Mouse (Mus musculus): ENCODE results near the gene Acvr1. TPM values are rescaled to one million over a fixed set of nuclear protein-coding genes. Genes with fewer than 3 reads are reported as not detected.

Acvr1 gene
- polyA plus RNA-seq, 2 experiments: 13.2 to 30.3 TPM

DNA sequence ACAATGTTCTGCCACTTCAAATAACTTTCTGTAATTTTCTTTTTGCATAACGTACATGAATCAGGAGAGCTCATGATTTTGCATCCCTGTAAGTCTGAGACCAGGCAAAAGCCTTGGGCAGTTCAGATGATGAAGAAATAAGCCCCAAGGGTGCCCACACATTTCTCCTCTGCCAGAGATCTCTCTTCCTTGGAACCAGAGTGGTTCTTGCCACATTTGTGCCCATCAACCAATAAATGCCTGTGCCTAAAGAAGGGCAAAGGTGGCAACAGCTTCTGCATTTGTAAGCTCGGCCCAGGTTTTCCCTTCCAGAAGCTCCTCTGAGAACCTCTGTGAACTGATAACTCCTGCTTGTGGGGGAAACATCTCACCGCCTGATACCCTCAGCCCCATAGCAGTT, 212.6 kb downstream of the Acvr1 start:
- no peak for TF ChIP-seq POLR2A (IDR thresholded peaks at IDR 0.05; ENCODE audit: borderline replicate concordance, extremely low read depth, insufficient read depth, insufficient read length)
- ATAC-seq (ENCODE audit: low FRiP score, low read depth): no peak
- H3K27ac ChIP-seq (replicated peaks; ENCODE audit: low read depth, low read length): no peak overlapping the region
- H3K4me1 ChIP-seq (ENCODE audit: control insufficient read depth, insufficient read depth, low read length): peaks cover 7% of the 10 kb centered on the region; the same call in 1 of the 2 replicates
- no peaks in the 10 kb centered on the region for H3K36me3 ChIP-seq (ENCODE audit: control insufficient read depth, insufficient read depth, low read length)
- no peak overlapping the region for H3K4me2 ChIP-seq (replicated peaks; ENCODE audit: low read depth, low read length, severe bottlenecking)
- no peak overlapping the region for H3K4me3 ChIP-seq (replicated peaks; ENCODE audit: low read length)
- H3K9me3 ChIP-seq (ENCODE audit: control insufficient read depth, low read length): no peaks in the 10 kb centered on the region
- no peak for DNase-seq (ENCODE audit: low spot score)
- H3K27me3 ChIP-seq (ENCODE audit: control insufficient read depth, insufficient read depth, low read length): peaks cover 23% of the 10 kb centered on the region
- H3K9ac ChIP-seq (ENCODE audit: low read depth, low read length, severe bottlenecking): no peak overlapping the region
- WGBS: 81% methylated on average over 3 of the region's 3 CpGs

DNA sequence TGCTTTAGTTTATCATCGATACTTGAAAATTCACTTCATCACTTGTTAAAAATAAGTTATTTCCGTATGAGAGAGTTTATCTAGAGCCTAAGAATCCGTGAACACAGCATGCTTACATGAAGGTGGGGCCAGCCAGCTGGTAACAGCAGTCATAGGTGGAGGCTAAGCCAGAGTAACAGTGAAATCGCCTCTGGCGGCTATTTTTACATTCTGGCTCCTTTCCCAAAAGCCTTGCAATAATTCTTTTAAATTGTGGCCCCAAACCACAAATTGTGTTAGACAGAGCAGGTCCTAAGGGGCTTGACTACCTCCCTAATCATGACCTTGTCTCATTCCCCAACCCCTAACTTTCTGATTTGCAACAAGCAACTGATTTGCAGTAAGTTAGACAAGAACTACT, 214.1 kb downstream of the Acvr1 start:
- DNase-seq (ENCODE audit: low spot score) (peak; percentile 33), ATAC-seq (ENCODE audit: low FRiP score, low read depth) (no peak)
- H3K27me3 ChIP-seq (ENCODE audit: control insufficient read depth, insufficient read depth, low read length): peaks cover 18% of the 10 kb centered on the region
- H3K4me3 ChIP-seq (replicated peaks; ENCODE audit: low read length): no peak overlapping the region
- no peak overlapping the region for H3K4me2 ChIP-seq (replicated peaks; ENCODE audit: low read depth, low read length, severe bottlenecking)
- peaks cover 7% of the 10 kb centered on the region; the same call in 1 of the 2 replicates for H3K4me1 ChIP-seq (ENCODE audit: control insufficient read depth, insufficient read depth, low read length)
- 48% methylated on average over 5 of the region's 5 CpGs for WGBS
- no peak for TF ChIP-seq POLR2A (IDR thresholded peaks at IDR 0.05; ENCODE audit: borderline replicate concordance, extremely low read depth, insufficient read depth, insufficient read length)
- no peak overlapping the region for H3K9ac ChIP-seq (ENCODE audit: low read depth, low read length, severe bottlenecking)
- no peaks in the 10 kb centered on the region for H3K36me3 ChIP-seq (ENCODE audit: control insufficient read depth, insufficient read depth, low read length)
- H3K9me3 ChIP-seq (ENCODE audit: control insufficient read depth, low read length): no peaks in the 10 kb centered on the region
- no peak overlapping the region for H3K27ac ChIP-seq (replicated peaks; ENCODE audit: low read depth, low read length)

DNA sequence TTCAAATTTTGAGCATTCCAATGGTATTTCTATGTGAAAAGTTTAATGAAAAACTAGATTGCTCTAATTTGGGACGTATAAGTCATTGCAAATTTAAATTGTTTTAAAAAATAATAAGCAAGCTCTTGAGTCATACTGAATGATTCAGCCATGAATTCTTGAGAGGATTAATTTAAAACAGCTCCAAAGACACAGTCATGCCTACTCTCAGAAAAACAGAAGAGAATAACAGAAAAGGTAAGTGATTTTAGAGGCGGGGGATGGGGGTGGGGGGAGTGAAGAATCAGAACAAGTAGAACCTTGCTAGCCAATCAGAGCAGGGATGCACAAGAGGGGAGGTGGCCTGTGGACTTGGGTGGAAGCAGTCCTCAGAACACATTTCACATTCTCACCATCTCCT, 216.3 kb downstream of the Acvr1 start:
- Histone ChIP-seq H3K36me3 (ENCODE audit: control insufficient read depth, insufficient read depth, low read length) (no peaks in the 10 kb centered on the region), H3K4me1 (ENCODE audit: control insufficient read depth, insufficient read depth, low read length) (no peaks in the 10 kb centered on the region), H3K27ac (replicated peaks; ENCODE audit: low read depth, low read length) (no peak overlapping the region), H3K4me2 (replicated peaks; ENCODE audit: low read depth, low read length, severe bottlenecking) (no peak overlapping the region), H3K27me3 (ENCODE audit: control insufficient read depth, insufficient read depth, low read length) (no peaks in the 10 kb centered on the region), H3K4me3 (replicated peaks; ENCODE audit: low read length) (no peak overlapping the region), H3K9ac (ENCODE audit: low read depth, low read length, severe bottlenecking) (no peak overlapping the region), H3K9me3 (ENCODE audit: control insufficient read depth, low read length) (no peaks in the 10 kb centered on the region)
- 74% methylated on average over 2 of the region's 2 CpGs for WGBS
- DNase-seq (ENCODE audit: low spot score): no peak
- no peak for TF ChIP-seq POLR2A (IDR thresholded peaks at IDR 0.05; ENCODE audit: borderline replicate concordance, extremely low read depth, insufficient read depth, insufficient read length)
- no peak for ATAC-seq (ENCODE audit: low FRiP score, low read depth)

Other genes starting within 250 kb of the Acvr1 start
- 0.03 and 0.04 TPM in 2 replicates for gene Acvr1c, start 209.3 kb downstream of the Acvr1 start, polyA plus RNA-seq (2012; rRNA removed)
- 0.04 and 0.21 TPM in 2 replicates for gene Acvr1c, start 209.3 kb downstream of the Acvr1 start, polyA plus RNA-seq (2014; fragmentation: Nextera tagmentation; extraction: Ambion mirVana)
- gene Gm17409, start 97.0 kb downstream of the Acvr1 start, polyA plus RNA-seq (2012; rRNA removed): not detected in 2 replicates
- gene Gm17409, start 97.0 kb downstream of the Acvr1 start, polyA plus RNA-seq (2014; fragmentation: Nextera tagmentation; extraction: Ambion mirVana): not detected in 2 replicates
- 9.6 and 12.3 TPM in 2 replicates for gene Upp2, start 141 bp upstream of the Acvr1 start, polyA plus RNA-seq (2012; rRNA removed)
- 9.3 and 12.0 TPM in 2 replicates for gene Upp2, start 141 bp upstream of the Acvr1 start, polyA plus RNA-seq (2014; fragmentation: Nextera tagmentation; extraction: Ambion mirVana)

Data from limb, embryonic 14.5 days (tissue).